Mouse (Mus musculus): Measurements from ENCODE around the gene Ptrh2. TPM values are rescaled to one million over a fixed set of nuclear protein-coding genes. Genes with fewer than 3 reads are reported as not detected.

Gene Ptrh2
- total RNA-seq, 2 experiments from 2014 or later = 10.0 to 10.9 TPM

DNA sequence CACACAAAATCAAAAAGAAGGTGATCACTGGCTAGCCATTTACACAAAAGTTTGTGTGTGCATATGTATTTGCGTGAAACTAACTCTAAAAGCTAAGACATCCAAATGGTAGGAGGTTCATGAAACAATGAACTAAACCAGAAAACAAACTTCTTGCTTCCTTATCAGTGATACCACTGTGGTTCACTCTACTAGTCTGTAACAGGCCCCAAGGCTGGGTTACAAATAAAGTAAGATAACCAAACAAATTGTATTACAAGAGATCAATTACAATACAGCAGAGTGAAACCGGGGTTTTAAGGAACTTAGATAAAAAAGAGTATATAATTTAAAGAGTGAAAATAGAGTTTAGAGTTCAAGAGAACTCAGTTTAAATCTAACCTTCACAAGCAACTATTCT, 16.2 kb upstream of the Ptrh2 start:
- no peak for DNase-seq (ENCODE audit: low spot score in 2 of 2)

DNA sequence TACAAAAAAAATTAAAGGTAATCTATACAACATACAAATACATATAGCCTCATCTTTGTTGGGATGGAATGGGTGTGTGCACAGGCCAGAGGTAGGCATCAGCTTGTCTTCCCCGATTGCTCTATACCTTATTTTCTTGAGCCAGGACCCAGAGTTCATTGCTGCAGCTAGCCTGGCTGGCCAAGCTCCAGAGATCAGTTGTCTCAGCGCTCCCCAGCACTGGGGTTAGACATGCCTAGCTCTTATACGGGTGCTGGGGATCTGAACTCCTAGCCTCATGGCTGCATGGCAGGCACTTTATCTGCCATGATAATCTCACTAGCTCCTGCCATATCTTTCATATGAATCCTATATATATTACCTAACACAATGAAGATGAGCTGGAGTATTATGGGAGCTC, 15.6 kb upstream of the Ptrh2 start:
- no peak for DNase-seq (ENCODE audit: low spot score in 2 of 2)

DNA sequence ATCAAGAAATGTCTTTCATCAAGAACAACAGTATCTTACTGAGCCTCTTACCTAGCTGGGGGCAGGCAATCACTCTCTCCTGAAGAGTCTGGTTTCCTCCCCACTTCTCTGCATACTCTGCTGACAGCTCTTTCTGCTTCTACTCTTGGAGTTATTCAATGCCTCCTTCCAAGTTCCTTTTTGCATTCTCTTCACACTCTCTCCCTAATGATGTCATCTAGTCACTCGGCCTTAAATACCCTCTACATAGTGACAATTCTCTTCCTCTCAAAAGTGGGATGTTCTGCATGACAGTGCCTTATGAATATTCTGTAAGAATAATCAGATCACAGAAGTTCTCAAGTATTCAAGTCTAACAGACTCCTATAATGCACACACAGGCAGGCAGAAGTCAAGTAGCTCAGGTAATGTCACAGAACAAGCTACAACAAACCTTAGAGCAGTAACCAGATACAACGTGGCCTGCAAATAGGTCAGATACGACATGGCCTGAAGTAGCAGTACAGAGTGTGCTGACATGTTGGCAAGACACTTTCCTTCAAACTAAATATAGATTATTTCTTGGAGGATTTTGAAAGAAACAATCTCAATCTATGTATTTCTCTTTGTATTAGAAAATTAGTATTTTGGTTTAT, 12.6 kb upstream of the Ptrh2 start:
- DNase-seq (ENCODE audit: low spot score in 2 of 2) = no peak

DNA sequence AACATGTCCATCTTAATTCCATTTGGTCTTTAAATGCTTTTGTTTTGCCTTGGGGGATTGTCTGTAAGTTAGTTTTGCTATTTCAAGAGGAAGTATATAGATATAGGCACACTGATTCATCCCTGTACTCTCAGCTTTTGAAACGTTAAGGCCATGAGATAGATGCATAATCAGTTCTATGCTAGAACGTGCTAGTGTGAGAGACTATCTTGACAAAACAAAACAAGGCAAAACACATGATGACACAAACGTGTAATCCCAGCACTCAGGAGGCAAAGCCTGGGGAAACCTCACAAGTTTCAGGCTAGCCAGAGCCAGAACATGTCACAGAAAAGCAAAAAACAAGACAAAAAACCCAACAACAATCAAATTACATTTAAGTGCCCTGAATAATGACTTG, 11.0 kb upstream of the Ptrh2 start:
- no peak for DNase-seq (ENCODE audit: low spot score in 2 of 2)

DNA sequence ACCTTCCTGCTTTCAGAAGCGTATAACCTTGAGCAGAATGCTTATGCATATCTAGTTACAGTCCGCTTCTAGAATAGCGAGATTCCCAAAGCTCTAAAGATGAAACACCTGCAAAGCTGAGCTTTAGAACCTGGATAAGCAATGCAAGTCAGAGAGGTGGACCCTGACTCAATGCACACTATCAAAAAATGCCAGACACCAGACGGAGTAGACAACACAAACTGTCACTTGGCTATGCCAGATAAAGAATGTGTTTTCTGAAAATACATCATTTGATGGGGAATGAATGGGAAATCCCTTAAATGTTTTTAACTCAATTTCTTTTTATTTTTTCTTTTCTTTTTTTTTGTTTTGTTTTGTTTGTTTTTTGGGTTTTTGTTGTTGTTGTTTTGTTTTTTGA, 8.3 kb upstream of the Ptrh2 start:
- DNase-seq (ENCODE audit: low spot score in 2 of 2) = no peak

DNA sequence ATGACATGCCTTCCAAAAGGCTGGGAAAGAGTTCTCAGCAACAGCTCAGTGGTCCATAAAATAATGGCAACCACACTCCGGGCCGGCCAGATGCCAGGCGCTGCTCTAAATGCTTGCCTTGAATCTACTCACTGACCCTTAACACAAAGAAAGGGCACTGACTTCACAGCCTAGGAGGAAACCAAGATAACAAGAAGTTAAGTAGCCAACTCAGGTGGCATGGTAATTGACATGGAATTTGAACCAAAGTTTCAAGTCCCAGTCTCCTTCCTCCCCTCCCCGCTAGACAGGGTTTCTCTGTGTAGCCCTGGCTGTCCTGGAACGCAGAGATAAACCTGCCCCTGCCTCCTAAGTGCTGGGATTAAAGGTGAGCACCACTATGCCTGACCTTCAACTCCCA, 4.8 kb upstream of the Ptrh2 start:
- DNase-seq (ENCODE audit: low spot score in 2 of 2) = no peak

DNA sequence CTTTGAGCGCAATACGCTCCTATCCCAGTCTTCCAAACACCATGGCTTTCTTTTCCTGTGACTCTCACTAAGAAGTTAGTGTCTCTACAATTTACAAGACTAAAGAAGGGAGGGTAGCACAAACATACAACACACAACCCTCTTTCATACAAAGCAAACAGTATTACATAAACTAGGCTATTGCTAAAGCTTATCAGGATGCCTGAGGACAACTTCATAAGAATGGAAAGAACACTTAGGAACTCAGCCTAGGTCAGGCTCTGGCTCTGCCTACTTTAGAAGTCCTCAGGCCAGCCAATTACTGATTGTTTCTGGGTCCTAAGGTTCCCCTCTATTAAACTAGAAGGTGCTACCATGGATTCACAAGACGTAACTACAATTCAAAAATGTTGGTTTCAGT, 3.1 kb upstream of the Ptrh2 start:
- no peak for DNase-seq (ENCODE audit: low spot score in 2 of 2)

DNA sequence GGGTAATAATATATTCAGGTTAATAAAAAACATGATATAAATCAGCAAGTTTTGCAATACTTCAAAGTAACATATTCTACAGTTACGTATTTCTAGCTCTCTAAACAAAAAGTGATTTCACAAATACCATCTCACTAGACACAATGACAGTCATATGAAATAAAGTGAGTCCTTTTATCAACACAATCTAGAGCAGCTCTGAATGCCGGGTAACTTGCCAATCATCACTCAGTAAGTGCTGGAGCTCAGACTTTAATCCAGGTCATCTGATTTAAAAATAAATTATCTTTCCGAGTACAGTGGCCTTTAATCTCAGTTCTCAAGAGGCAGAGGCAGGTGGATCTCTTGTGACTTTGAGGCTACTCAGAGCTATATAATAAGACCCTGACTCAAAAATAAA, 2.4 kb upstream of the Ptrh2 start:
- DNase-seq (ENCODE audit: low spot score in 2 of 2) = no peak

DNA sequence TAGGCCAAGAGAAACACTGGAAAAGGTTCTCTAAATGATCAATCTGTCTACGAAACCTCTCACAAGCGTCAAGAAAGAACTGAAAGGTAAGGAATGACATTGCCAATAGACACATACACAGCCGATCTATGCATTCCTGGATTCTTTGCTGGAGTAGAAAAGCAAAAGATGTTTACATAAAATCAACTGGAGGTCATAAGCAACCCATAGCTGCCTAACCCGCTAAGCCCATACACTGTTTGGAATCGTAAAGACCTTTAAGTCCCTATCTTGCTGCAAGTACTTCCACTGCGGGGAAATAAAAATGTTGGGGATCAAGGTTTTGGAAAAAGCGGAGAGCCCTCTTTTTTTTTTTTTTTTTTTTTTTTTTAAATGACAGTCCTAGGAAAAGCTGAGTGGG, 924 bp upstream of the Ptrh2 start:
- no peak for DNase-seq (ENCODE audit: low spot score in 2 of 2)

DNA sequence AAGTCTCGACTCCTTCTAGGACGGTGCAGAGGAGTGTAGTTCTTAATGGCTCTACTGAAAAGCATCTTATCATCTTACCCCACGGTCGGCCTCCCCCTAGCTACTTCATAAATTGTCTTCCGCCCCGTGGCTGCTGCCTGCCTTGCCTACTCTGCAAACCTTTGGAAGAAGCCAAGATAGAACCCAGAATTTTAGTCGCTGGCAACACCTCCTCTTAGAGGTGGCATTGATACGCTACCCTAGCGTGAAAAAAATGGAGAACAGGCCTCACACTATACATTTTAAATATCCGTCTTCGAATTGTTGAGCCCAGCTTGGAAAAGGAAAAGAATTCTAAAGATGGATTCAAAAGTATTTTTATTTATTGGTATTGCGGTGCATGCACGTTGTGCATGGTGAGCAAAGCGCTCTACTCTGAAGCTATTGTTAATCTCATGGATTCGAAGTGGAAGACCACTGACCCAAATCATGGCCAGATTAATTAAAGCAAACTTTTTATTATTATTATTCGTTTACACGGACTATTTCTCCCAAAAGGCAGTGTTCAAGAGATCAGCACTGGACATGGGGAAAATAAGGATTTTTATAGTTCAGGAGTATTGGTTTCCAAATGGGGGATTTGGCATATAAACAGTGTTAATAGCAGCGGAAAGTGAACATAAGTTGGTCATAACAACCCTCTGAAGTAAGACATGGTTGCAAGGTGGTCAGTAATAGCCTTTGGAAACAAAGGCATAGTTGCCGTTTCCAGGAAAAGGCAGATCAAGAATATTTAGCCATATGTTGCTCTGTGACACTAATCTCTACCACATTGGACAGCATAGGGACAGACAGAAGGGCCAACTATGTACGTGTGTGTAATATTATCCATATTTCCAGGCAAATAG, 584 bp downstream of the Ptrh2 start:
- no peak for DNase-seq (ENCODE audit: low spot score in 2 of 2)

DNA sequence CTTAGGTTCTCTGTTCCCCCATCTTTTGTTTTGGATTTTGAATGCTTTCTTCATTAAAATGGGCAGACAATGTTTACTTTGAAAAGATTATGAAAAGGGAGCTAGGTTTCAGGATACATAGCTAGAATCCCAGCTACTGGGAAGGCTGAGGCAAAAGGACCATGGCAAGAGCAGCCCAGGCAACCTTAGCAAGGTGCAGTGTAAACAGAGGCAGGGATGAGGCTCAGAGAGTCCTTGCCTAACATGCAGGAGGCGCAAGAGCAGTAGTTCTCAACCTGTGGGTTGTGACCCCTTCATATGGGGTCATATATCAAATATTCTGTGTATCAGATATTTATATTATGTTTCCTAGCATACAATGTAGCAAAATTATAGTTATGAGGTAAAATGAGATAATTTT, 1.6 kb downstream of the Ptrh2 start:
- no peak for DNase-seq (ENCODE audit: low spot score in 2 of 2)

DNA sequence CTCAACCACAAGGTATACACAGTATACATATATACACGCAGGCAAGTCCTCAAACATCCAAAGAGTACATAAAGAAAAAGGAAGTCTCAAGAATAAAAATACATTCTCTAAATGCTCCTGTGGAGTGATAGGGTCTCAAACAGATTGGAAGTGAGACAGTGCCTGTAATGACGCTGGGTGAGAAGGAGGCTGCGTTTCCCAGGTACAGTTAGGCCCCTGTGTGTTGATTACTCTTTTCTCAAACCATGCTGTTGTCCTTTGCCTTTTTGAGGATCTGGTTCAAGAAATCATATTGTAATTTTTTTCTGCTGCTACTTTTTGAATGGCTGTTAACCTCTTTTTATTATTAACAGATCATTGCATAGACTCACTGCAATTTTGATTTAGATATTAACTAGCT, 6.6 kb downstream of the Ptrh2 start:
- no peak for DNase-seq (ENCODE audit: low spot score in 2 of 2)

DNA sequence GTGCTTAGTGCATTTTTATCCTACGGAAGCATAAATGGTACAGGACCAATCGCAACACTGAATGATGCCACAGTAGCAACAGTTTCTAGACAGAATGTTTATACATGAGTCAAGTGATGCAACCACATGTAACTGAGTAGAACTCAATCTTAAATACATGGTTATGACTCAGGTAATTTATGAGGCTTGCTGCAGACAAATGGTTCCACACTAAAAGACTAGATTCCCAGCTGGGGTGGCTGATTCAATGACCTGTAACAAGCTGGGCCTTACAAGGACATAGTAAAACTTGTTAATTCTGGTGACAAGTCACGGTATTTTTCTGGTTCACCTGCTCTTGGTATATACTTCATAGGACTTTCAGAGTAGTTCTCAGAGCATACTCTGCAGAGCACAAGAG, 7.7 kb downstream of the Ptrh2 start:
- DNase-seq (ENCODE audit: low spot score in 2 of 2) = no peak

DNA sequence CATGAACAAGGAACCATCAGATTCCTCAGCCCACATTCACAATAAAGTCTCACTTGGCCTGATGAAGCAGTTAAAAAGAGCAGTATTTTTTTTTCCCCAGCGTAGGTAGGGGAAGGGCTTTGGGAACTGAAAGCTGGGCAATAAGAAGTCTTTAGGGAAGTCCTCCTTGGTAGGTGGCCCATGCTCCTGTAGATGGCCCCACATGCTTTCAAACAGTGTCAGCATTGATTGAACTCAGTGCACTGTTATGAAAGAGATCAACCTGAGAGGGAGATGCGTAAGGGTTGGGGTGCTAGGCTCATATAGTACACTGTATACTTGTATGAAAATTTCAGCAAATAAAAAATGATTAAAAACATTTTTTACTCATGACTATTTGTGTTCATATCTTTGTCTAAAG, 8.2 kb downstream of the Ptrh2 start:
- no peak for DNase-seq (ENCODE audit: low spot score in 2 of 2)

DNA sequence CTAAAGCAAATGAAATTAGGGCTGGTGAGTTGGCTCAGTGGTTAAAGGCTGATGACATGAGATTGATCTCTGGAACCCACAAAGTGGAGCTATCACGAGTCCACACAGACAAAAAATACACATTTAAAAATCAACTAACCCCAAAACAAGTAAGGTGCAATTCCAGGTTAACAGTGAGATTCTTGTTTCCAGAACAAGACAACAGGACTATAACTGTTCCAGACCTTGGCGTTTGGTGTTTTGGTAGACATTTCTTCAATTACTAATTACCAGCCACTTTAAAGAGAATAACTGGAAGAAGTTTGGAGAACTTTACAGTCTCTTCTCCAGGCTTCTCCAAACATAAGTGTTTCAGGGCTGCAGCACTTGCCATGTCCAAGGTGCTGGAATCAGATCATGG, 8.8 kb downstream of the Ptrh2 start:
- no peak for DNase-seq (ENCODE audit: low spot score in 2 of 2)

DNA sequence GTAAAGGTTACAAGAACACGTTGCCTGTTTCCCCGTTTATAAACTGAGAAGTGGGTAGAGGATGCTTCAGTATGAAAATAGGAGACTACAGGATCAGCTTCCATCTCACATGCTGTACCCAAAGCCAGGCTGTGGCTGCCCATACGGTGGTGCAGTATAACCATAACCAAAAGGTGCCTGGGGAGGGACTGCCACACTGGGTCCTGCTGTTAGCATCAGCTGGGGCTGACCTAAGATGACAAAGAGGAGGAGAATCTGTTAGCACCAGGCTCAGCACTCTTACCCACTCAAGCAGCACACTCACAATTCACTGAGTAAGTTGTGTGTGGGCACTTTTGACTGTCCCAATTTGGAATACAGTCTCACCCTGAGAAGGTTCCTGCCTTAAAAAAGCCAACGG, 11.7 kb downstream of the Ptrh2 start:
- DNase-seq (ENCODE audit: low spot score in 2 of 2) = no peak

DNA sequence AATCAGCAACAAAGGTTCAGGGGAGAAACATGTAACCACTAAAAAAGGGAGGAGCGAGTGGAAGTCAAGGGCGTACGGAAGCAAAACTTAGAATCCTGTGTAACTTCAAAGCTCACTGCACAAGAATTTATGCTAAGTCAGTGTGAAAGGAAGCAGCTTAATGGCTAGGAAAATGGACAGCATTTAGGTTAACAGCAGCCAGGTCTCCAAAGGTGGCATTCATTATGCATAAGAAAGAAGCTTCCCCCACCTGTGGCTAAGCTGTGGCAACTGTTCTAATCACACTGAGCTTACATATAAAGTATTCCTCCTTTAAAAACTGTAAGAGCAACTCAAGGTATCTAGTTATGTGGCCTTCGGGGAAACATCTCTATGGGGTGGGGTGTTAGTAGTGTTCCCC, 17.4 kb downstream of the Ptrh2 start:
- DNase-seq (ENCODE audit: low spot score in 2 of 2) = no peak

DNA sequence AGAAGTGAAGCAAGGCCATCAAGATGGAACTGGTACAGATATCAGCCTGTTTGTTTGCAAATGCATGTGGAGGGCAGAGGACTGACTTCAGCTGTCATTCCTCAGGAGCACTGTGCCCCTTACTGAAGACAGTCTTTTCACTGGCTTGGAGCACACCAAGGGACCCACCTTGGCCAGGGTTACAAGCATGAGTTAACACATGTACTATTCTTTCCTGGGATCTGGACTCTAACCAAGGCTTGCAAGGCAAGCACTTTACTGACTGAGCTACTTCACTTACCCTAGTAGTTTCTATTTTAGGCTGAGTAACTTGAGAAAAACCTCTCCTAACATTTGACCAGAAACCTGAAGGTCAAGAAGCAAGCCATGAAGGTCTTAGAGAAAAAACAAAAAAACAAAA, 30.8 kb downstream of the Ptrh2 start:
- DNase-seq (ENCODE audit: low spot score in 2 of 2) = no peak

DNA sequence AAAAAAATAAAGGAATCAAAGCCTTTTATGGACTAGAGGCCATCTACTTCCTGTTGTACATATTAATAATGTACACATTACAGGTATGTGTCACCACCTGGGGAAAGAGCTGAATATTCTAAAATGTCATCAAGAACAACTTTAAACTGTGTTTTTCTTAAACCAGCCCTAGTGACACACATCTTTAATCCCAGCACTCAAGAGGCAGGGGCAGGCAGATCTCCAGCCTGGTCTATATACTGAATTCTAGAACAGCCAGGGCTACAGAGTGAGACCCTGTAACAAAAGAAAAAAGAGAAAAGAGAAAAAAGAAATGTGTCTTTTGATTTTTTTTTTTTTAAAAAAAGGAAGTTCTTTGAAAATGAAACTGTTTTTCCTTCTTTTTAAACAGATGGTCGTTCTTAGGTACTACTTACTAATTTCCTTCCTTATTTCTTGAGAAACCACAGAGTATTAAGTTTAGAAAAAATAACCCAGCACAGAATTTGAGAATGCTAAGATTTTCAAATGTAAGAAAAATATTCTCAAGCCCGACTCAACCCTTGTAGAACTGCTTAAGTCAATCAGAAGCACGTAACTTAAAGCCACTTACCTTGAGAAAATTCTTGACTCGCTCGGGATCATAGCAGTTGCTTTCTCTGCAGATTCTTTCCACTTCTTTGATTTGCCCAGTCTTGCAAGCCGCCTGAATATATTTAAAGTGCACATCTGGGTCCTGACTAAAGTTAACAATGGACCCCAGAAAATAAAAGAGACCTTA, 33.7 kb downstream of the Ptrh2 start:
- DNase-seq (ENCODE audit: low spot score in 2 of 2) = no peak

DNA sequence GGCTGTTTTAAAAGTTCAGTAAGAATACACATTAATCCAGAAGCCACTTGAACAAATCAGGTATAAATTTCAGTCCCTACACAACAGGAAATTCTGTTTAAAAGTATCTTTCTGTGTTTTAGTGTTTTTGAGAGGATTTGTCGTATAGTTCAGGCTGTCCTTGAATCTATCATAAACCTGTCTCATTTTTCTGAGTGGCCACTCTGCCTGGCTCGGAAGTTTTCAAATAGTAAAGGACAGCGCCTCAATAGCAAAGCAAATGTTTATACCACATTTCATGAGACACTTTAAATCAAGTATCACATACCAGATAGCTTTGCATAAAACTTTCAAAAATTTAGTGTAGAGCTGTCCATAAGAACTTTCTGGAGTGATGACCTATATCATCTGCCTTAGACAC, 34.6 kb downstream of the Ptrh2 start:
- DNase-seq (ENCODE audit: low spot score in 2 of 2) = no peak

DNA sequence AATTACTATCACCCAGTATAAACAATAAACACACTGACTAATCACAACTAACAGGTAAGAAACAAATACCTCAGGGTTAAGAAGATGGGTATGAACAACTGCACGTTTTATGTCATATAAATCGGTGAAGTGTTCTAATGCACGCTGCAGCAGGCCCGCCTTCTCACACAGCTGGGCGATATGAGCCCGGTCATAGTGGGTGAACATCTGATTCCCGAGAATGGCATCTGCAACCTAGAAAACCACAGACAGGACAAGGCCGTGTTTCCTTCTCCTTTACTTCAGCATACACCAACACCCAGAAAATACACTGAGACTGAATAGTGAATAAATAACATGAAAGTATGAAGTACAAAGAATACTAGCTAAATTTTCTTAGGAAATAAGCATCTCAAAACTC, 35.6 kb downstream of the Ptrh2 start:
- no peak for DNase-seq (ENCODE audit: low spot score in 2 of 2)

DNA sequence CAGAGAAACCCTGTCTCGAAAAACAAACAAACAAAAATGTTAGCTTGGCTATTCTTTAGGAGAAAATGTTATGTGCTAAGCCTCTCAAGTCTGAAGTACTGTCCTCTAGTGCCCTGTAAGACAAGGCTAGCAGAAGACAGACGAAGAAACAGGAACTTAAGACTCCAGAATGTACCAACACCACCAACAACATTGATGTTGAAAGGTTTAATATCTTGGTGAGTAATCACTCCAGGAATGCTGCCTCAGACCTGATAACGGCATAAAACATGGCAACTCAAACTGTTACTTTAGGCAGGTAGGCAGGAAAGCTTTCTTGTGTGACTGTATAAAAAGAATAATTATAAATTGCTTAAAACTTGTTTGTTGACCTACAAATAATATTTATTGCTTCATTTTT, 40.2 kb downstream of the Ptrh2 start:
- no peak for DNase-seq (ENCODE audit: low spot score in 2 of 2)
